Mouse (Mus musculus) layer of hippocampus, postnatal 10 days (tissue): ENCODE data around the gene Tmprss4. TPM values are rescaled to one million over a fixed set of nuclear protein-coding genes. Genes with fewer than 3 reads are reported as not detected.

Experiments
- DNase-seq, 2 experiments: peaks; one replicate each; pipeline ENCODE4 v3.0.0; 2021; ENCODE audit warnings: low spot score in 2 of 2
- long read RNA-seq: library from polyadenylated mRNA; stranded (forward); transcript quantifications from one replicate; pipeline ENCODE4 v2.0.0, GENCODE M21; 2023
- total RNA-seq, 2 experiments: library from RNA; stranded (reverse); gene quantifications; 2 replicates each; pipeline ENCODE4 v1.2.3; 2021

Gene Tmprss4
- not detected for total RNA-seq
- long read RNA-seq: 0 reads

- DNase-seq: no peak
Observed at GRCm38 (mm10) chr9:45203797-45204410, at the start of gene Tmprss4. TSS of gene Tmprss4 (minus strand) at chr9:45204092.

GRCm38 (mm10) chr9:45252395-45252794, 48.5 kb upstream of the Tmprss4 start:
- DNase-seq: no peak

- DNase-seq: no peak
Observed at GRCm38 (mm10) chr9:45251990-45252389, 48.1 kb upstream of the Tmprss4 start.

GRCm38 (mm10) chr9:45251281-45251680, 47.4 kb upstream of the Tmprss4 start:
- no peak for DNase-seq

- DNase-seq: no peak
Observed at GRCm38 (mm10) chr9:45250306-45250705, 46.4 kb upstream of the Tmprss4 start.

- no peak for DNase-seq
Observed at GRCm38 (mm10) chr9:45247536-45247935, 43.6 kb upstream of the Tmprss4 start.

GRCm38 (mm10) chr9:45246060-45246459, 42.2 kb upstream of the Tmprss4 start:
- DNase-seq: no peak

- DNase-seq: no peak
Observed at GRCm38 (mm10) chr9:45245432-45245831, 41.5 kb upstream of the Tmprss4 start.

- DNase-seq: no peak
Observed at GRCm38 (mm10) chr9:45241397-45241796, 37.5 kb upstream of the Tmprss4 start.

- no peak for DNase-seq
Observed at GRCm38 (mm10) chr9:45236744-45237143, 32.9 kb upstream of the Tmprss4 start.

GRCm38 (mm10) chr9:45235668-45236227, 31.9 kb upstream of the Tmprss4 start:
- no peak for DNase-seq

- DNase-seq: no peak
Observed at GRCm38 (mm10) chr9:45229359-45229758, 25.5 kb upstream of the Tmprss4 start.

- peak; percentile 95 to 96 for DNase-seq
Observed at GRCm38 (mm10) chr9:45221567-45221966, 17.7 kb upstream of the Tmprss4 start.

GRCm38 (mm10) chr9:45219644-45220043, 15.8 kb upstream of the Tmprss4 start:
- no peak for DNase-seq

- DNase-seq: no peak
Observed at GRCm38 (mm10) chr9:45215526-45216179, 11.8 kb upstream of the Tmprss4 start.

- DNase-seq: no peak
Observed at GRCm38 (mm10) chr9:45212001-45212400, 8.1 kb upstream of the Tmprss4 start.

- DNase-seq: no peak
Observed at GRCm38 (mm10) chr9:45207015-45207743, 3.3 kb upstream of the Tmprss4 start.

- DNase-seq: no peak
Observed at GRCm38 (mm10) chr9:45206121-45206520, 2.2 kb upstream of the Tmprss4 start.

- no peak for DNase-seq
Observed at GRCm38 (mm10) chr9:45205143-45205542, 1.3 kb upstream of the Tmprss4 start.

GRCm38 (mm10) chr9:45202021-45202798, 1.7 kb downstream of the Tmprss4 start:
- DNase-seq: no peak

GRCm38 (mm10) chr9:45201319-45201947, 2.5 kb downstream of the Tmprss4 start:
- no peak for DNase-seq
